Mouse (Mus musculus) 3134 (cell line): Measurements from ENCODE around the gene Sumo3.

ENCODE experiments used
- DNase-seq: peaks from one replicate; pipeline ENCODE4 v3.0.0-alpha.2; 2011; ENCODE audit warnings: low spot score; ENCODE audit not compliant: insufficient read length; ENCODE audit errors: extremely low read depth

Gene Sumo3

GRCm38 (mm10) chr10:77588036-77588435 lies 17.9 kb upstream of the Sumo3 start:
- DNase-seq, result no peak

DNA sequence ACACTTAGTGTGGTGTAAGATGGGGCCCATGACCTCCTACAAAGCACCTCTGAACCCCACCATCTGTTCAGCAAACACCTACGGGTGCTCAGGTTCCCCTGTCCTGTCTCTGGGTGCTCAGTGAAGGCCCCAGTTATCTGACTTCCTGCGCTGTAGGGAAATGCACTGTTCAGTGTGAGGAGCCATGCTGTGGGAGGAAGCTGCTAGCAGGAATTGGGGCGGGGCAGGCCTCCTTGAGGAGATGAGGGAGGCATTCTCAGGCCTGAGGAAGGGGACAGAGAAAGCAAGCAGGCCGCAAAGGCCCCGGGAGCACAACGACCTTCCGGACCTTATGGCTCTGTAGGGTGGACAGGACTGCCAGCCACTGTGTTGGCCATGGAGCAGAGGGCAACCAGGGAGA lies 16.8 kb upstream of the Sumo3 start:
- DNase-seq, result no peak

DNA sequence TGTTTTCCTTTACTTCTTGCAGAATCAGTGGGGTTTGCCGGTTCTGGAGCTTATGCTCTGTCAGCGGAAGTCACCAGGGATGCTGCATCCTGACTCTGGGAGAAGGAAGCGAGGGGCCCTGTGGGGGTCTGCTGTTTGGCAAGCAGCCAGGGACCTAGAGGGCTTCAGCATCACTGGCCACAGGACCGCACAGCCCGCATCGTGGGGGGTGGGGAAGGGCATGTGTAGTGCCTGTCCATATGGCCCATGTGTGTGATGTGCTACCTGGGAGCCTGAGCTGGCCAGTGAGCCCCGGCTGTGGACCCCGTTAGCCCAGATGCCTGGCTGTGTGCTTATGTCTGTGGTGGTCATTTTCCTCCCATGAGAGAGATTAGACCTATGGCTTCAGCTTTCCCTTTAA lies 16.1 kb upstream of the Sumo3 start:
- no peak for DNase-seq

DNA sequence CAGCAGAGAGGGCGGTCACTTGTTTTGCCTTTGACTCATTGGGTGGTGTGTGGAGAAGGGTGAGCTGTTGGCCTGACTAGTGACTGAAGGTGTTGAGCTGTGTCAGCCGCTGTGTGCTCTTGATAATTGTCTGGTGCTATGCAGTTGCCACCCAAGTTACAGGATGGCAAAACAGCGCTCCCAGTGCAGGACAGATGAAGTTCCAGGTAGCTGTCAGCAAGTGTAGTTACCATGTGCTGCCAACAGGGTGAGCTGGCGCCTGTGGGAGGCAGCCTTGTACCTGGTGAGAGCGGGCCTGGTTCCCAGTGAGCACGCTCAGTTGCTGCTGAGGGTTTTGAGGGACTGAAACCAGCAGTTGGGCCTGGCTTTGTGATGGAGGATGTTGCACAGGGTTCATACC lies 15.1 kb upstream of the Sumo3 start:
- DNase-seq, result no peak

- DNase-seq, result no peak
These were observed 14.4 kb upstream of the Sumo3 start for GRCm38 (mm10) chr10:77591546-77591945.

DNA sequence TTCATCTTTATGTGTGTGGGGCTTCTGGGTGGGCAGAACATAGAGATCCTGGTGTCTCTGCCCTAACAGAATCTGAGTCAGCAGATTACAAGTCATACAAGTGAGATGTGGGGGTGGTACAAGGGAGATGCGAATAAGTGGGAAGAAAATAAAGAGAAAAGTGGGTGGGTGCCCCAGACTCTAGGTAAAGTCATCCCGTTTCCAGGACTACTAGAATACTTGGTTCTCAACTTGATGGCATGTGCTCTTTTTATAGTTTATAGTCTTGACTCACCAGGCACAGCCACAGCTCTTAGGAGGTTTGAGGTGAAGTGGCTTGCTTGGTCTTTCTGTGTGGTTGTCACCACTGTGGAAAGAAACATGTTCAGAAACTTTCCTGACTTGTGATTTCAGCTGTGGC lies 9.8 kb upstream of the Sumo3 start:
- DNase-seq, result no peak

GRCm38 (mm10) chr10:77603021-77603420 lies 2.9 kb upstream of the Sumo3 start:
- no peak for DNase-seq

- no peak for DNase-seq
These were observed 1.8 kb upstream of the Sumo3 start for GRCm38 (mm10) chr10:77604111-77604510.

DNA sequence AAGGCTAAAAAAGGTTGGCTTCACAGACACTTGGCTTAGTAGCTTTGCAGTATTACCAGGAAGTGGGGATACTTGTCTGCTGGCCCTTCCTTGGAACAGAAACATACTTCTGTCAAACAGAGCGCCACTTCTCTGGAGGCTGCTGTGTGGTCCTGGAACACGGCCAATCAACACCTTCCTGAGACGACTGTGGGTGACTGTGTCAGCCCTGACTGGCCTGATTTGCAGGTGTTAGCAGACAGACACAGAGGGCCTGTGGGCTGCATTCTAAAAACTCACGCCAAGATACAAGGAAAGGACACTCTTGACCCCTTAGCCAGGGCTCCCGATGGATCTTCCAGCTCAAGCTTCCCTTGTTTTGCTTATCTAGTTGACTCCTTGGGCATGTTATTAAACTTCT lies 939 bp upstream of the Sumo3 start:
- DNase-seq, result no peak

DNA sequence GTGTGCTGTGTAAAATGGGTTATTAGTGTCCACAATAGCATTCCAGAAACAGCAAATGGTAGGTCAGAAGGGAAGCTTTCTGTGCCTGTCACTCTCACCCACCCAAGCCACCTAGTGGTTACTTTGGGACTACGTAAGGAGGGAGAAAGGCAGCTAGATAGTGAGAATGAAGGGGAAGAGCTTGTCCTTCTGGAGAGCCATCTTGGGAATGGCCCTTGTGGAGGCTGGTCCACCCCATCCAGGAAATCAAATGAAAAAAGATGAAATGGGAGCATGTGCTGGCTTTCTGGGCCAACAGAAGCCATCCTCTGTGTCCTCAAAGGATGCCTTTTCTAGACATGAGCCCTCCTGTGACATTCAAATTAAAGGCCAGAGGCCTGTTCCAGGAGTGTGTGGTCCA lies 529 bp upstream of the Sumo3 start:
- DNase-seq, result peak; percentile 35

DNA sequence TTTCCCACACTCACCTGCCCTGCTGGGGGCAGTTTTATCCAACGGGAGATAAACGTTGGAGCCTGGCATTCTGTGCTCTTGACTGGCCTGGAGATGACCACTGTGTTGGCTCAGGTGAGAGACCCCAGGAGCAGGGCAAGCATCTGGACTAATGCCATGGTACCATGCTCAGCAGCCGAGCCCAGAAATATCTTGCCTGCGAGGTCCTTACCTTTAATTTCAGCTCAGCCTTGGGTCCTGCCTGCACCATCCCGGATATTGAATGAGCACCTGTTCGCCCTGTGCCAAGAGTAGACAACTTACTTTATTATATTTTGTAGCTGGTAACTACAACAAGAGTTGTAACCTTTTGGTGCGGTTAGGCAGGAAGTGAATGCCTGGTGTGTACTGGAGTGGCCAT lies 958 bp downstream of the Sumo3 start:
- DNase-seq, result no peak

GRCm38 (mm10) chr10:77607441-77607840 lies 1.5 kb downstream of the Sumo3 start:
- no peak for DNase-seq

DNA sequence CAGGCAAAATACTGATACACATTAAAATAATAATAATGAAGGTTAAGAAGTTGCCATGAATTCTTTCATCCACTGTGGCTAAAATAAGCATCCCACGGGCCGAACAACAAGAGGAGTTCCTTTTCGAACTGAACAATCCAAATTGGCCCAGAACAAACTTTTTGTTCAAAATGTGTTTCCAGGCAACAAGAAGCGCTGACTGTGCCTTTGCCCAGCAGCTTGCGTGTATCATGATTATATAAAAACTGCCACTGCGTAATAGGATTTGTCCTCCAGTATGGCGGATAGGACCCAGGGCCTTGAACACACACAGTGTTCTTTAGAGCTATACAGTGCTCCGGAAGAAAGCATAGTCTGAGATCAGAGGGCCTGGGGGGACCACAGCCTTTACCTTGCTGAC lies 2.7 kb downstream of the Sumo3 start:
- no peak for DNase-seq

DNA sequence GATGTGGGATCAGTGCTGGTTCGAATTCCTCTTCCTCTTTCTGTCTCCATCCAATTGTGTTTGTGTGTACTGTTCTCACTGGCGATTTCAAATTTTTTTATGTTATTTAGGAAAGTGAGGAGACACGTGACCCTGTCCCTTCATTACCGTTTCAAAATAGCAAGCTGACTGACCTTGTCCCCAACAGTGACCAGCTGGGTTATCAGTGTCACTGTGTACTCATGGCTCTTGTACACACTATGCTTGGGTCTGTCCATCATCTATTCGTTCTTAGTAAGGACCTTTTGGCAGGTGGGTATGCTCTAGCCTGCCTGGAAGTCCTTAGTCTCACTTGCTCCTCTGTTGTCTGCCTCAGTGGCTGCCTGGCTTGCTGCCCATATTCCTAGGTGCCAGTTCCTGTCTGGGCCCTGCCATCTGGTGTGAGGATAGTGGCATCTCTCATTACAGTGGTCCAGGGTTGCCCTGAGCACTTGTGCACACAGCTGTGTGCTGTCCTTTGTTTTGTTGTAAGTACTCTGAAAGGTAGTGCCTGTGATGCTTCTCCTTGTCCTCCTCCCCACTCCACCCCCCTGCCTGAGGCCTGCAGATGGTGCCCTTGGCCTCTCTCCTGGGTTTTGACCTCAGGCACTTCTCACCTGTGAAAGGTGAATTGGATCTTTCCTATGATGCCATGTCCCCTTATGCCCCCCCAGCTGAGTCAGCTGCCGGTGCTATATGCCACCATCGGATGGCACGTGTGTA lies 4.5 kb downstream of the Sumo3 start:
- DNase-seq, result no peak

DNA sequence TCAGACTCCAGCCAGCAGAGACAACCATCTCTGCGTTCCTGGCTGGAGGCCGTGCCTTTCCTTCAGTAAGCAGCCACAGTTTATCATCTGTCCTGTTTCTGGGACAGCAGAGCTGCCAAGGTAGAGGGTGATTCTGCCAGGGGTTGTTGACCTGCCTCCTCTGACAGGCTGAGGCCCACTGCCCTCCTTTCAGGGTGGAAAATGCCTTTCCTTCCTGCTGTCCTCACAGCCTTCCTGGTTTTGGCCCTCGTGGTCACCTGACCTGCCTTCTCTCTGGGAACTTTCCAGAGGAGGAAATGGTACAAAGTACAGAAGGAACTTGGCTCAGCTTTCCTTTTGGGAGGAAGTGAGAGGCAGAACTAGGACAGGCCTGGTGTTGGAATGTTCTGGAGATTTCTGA lies 7.5 kb downstream of the Sumo3 start:
- no peak for DNase-seq

DNA sequence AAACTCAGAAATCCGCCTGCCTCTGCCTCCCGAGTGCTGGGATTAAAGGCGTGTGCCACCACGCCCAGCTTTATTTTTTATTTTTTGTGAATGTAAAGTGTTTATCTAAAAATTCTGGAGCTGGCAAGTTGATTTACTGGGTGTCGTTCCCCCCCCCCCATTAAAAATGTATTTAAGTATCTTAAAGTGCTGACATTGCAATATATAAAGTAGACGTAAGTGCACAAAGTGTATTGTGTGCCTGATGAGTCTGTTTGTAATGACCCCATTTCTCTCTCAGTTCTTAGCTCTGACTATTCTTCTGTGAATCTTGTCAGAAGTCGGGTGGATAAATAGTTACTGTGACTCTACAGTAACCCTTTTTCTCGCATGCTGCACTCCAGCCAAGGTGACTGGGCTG lies 9.8 kb downstream of the Sumo3 start:
- DNase-seq, result no peak

- no peak for DNase-seq
These were observed 10.3 kb downstream of the Sumo3 start for GRCm38 (mm10) chr10:77616166-77616565.

GRCm38 (mm10) chr10:77616926-77617325 lies 11.0 kb downstream of the Sumo3 start:
- DNase-seq, result no peak

- DNase-seq, result no peak
These were observed 15.6 kb downstream of the Sumo3 start for GRCm38 (mm10) chr10:77621546-77621945.

DNA sequence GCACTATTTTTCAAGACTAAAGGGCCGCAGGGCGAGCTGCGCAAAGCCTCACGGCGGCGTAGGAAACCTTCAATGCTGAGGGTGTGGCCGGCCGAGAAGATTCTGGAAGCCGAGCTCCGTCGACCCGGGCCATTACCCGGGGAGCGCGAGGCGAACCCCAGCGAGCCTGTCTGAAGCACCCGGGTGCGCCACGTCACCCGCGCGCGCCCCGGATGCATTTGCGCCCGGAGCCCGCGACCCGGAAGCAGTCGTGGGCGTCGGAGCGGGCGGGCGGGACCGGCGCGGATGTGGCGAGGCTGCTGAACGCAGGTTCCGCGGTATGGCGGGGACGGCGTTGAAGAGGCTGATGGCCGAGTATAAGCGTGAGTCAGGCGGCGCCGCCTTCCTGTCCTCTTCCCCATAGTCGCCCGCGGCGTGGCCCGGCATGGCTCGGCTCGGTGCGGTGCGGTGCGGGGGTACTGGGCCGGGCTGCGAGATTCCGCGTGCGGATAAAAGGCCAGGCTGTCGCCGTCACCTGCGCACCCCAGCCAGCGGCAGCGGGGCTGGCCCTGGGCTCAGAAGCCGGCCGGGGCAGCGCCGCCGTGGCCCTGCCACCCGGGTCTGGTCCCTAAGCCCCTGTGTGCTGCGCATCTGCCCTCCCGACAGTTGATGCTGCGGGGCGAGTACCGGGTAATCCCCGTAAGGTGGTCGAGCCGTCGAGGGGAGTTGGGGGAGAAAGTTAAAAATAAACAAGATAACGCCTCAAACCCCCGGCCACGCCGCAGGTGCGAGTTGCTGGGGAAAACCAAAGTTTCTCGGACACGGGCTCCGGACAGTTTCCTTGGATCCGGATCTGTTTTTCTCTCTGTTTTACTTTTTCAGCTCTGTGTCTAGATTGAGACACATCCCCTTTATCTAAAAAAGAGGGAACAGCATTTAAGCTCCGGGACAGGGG lies 16.4 kb downstream of the Sumo3 start, which contains the start of gene Ube2g2:
Gene Ube2g2 (plus strand): TSS at position 221 of the 934 bp plus-strand sequence.
- DNase-seq, result peak; percentile 86

GRCm38 (mm10) chr10:77623069-77623492 lies 17.2 kb downstream of the Sumo3 start:
- DNase-seq, result peak; percentile 50
